Mouse (Mus musculus) heart, postnatal 14 days (tissue): ENCODE results near the gene Ndufa13. TPM values are rescaled to one million over a fixed set of nuclear protein-coding genes. Genes with fewer than 3 reads are reported as not detected.

ENCODE experiments used
- DNase-seq, 2 experiments: peaks; one replicate each; pipeline ENCODE4 v3.0.0; 2021 to 2022
- intact Hi-C: fragments of 180-260 bp; cut with DNase I; formaldehyde crosslinking; loops from one replicate; pipeline ENCODE4 v1.15.1; 2025
- total RNA-seq, 2 experiments: library from RNA; stranded (reverse); gene quantifications; 2 replicates each; pipeline ENCODE4 v1.2.3; 2021

The Ndufa13 gene
- total RNA-seq, 2 experiments from 2014 or later, result 404 to 405 TPM

DNA sequence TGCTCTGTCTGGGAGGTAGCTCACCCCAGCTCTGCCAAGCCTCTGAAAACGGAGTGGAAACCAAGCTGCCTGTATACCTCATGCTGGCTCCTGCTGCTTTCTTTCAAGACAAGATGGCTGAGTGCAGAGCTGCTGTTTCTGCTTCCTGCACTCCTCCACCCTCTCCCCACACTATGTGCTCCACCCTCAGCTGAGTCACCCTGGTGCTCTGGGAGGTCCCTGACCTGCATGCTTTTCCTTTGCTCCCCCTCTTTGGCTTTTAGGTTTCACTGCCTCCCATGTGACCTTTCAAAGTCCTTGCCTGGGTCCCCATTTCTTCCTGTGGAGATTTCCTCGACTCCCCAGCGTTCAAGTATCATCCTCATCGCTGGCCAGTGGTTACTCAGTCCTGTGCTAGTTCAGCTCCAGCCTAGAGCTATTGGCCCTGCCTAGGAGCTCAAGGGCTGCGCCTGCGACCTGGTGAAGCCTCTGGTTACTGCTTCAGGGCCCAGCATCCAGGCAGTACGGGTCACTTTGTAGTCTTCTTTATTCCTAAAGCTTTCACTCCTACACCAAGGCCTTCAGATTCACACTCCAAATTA lies 51.3 kb downstream of the Ndufa13 start:
- no peak for DNase-seq
- intact Hi-C loops, result no loop called here

DNA sequence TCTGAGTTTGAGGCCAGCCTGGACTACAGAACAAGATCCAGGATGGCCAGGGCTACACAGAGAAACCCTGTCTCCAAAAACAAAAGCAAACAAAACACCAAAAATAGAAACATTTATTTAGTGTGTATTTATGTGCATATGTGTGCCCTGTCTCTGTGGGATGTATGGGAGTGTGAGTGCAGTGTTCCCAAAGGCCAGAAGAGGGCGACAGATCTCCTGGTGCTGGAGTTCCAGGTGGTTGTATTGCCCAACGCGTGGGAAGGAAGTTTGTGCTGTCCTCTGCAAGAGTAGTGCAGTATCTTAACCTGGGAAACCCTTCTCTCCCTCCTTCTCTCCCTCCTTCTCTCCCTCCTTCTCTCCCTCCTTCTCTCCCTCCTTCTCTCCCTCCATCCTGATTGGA lies 52.5 kb downstream of the Ndufa13 start:
- intact Hi-C loops, result no loop called here
- DNase-seq, result no peak

DNA sequence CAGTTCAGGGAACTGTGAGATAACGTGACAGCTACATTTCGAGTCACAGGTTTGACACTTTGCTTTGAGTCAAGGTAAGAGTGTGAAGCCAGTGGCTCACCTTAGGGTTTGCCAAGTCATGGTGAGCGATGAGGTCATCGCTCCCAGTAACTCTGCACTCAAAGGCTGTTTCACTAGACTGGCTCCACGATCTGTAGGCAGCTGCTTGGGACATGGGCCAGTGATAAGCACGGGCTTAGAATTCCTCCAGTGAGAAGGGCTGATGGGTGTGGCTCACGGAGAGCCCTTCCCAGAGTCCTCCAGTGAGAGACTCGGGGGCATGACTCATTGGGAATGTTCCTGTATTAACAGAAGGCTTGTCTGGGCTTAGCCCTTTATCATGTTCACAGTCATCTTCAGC lies 53.4 kb downstream of the Ndufa13 start:
- intact Hi-C loops, result no loop called here
- DNase-seq, result peak; percentile 25 to 56

DNA sequence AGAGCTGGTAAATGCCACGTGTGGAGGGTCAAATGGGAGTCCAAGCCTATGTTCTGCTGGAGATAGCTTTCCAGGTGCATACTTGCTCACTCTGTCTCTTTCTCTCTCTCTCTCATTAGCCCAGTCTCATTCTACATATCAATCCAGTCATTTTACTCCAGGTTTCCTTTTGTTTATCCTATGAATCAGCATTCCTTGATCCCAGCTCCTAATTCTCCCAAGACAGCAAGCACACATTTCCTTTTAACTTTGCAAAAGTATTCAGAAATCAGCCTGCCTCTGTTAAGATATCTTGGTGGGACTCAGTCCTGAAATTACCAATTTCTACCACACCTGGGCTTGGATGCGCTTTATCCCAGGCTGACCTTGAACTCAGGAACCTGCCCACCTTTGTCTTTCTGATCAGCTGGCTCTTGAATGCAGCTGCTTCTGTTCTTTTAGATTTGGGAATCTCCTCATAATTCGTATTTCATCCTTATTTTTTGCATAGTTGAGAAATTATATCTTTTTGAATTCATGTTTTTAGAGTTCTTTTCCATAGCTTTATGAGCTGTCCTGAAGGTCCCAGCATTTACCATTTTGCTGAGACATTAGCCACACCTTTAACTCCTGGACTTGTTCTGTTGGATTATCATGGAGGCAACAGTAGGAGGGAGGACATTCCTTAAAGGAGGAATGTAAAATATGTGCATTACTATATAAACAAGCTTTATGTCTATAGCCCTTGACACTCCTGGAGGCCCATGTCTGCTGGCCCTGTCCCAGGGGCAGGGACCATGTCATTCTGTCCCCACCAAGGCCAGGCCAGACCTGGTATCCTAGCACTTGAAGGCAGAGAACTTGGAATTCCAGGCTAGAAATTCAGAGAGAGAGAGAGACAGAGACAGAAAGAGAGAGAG lies 54.9 kb downstream of the Ndufa13 start:
- intact Hi-C loops, result no loop called here

More for the DNA sequence above, 54.9 kb downstream of the Ndufa13 start:
- no peak for DNase-seq

Other genes with a start within 250 kb of the Ndufa13 start
- gene Zfp964, start 248.1 kb downstream of the Ndufa13 start, total RNA-seq, result 1 to 10 TPM; 1.3 to 1.9 TPM
- gene Zfp869, start 191.8 kb downstream of the Ndufa13 start, total RNA-seq, result 10 to 100 TPM; 12.7 to 13.5 TPM
- 1 to 10 TPM; 3.3 to 3.9 TPM for gene Zfp963, start 152.6 kb downstream of the Ndufa13 start, total RNA-seq
- 1 to 10 TPM; 1.9 to 2.2 TPM for gene Gm20422, start 127.7 kb downstream of the Ndufa13 start, total RNA-seq
- 10 to 100 TPM; 17.8 to 19.3 TPM for gene Atp13a1, start 111.4 kb downstream of the Ndufa13 start, total RNA-seq
- 10 to 100 TPM; 19.5 to 19.8 TPM for gene Zfp866, start 111.4 kb downstream of the Ndufa13 start, total RNA-seq
- 1 to 10 TPM; 4.5 to 4.6 TPM for gene Gmip, start 93.9 kb downstream of the Ndufa13 start, total RNA-seq
- under 1 TPM; 0.45 to 0.59 TPM for gene Lpar2, start 80.1 kb downstream of the Ndufa13 start, total RNA-seq
- under 1 TPM in 1 of 2 experiments, not detected in 1; 0.41 TPM for gene Pbx4, start 70.1 kb downstream of the Ndufa13 start, total RNA-seq
- gene Cilp2, start 14.9 kb downstream of the Ndufa13 start, total RNA-seq, result 1 to 10 TPM; 1.7 TPM
- gene Tssk6, start 374 bp downstream of the Ndufa13 start, total RNA-seq, result not detected
- gene Yjefn3, start 154 bp upstream of the Ndufa13 start, total RNA-seq, result 10 to 100 TPM; 10.4 to 10.7 TPM
- gene Gatad2a, start 93.8 kb upstream of the Ndufa13 start, total RNA-seq, result 10 to 100 TPM; 41.7 to 41.9 TPM
- 10 to 100 TPM; 39.3 to 40.3 TPM for gene Mau2, start 140.2 kb upstream of the Ndufa13 start, total RNA-seq
- 10 to 100 TPM; 19.1 to 19.4 TPM for gene Sugp1, start 140.3 kb upstream of the Ndufa13 start, total RNA-seq
- gene Tm6sf2, start 170.4 kb upstream of the Ndufa13 start, total RNA-seq, result 1 to 10 TPM in 1 of 2 experiments, under 1 TPM in 1; 0.46 to 1.5 TPM
- not detected for gene Hapln4, start 180.9 kb upstream of the Ndufa13 start, total RNA-seq
- under 1 TPM; 0.02 to 0.07 TPM for gene Ncan, start 218.3 kb upstream of the Ndufa13 start, total RNA-seq
- gene Nr2c2ap, start 228.8 kb upstream of the Ndufa13 start, total RNA-seq, result 1 to 10 TPM; 7.4 to 7.9 TPM
- gene Rfxank, start 236.6 kb upstream of the Ndufa13 start, total RNA-seq, result 10 to 100 TPM; 17.7 to 20.1 TPM
- 10 to 100 TPM; 25.8 to 31.3 TPM for gene Borcs8, start 236.9 kb upstream of the Ndufa13 start, total RNA-seq
- gene Mef2b, start 237.2 kb upstream of the Ndufa13 start, total RNA-seq, result under 1 TPM in 1 of 2 experiments, not detected in 1; 0.37 TPM